Mouse (Mus musculus) forebrain, embryonic 13.5 days (tissue): Measurements from ENCODE around the gene S100a3. TPM values are rescaled to one million over a fixed set of nuclear protein-coding genes. Genes with fewer than 3 reads are reported as not detected.

ENCODE experiments used
- ATAC-seq: fragments of 200-750 bp; cut with Nextera tagmentation; 2 replicates; pipeline ENCODE4 v1.8.0; 2017
- H3K27ac ChIP-seq: fragments of 300-500 bp; sonication (generic); 2 replicates; pipeline ENCODE4 v1.5.1; 2015; ENCODE audit warnings: inconsistent platforms, mild to moderate bottlenecking, moderate library complexity
- H3K27me3 ChIP-seq: fragments of 300-500 bp; sonication (generic); 2 replicates; pipeline ENCODE4 v1.6.1; 2015; ENCODE audit warnings: mild to moderate bottlenecking, inconsistent platforms
- H3K36me3 ChIP-seq: fragments of 300-500 bp; sonication (generic); 2 replicates; pipeline ENCODE4 v1.6.1; 2015; ENCODE audit warnings: mild to moderate bottlenecking, inconsistent platforms; ENCODE audit not compliant: poor library complexity, severe bottlenecking
- H3K4me1 ChIP-seq: fragments of 300-500 bp; sonication (generic); 2 replicates; pipeline ENCODE4 v1.6.1; 2015; ENCODE audit warnings: inconsistent platforms
- H3K4me2 ChIP-seq: fragments of 300-500 bp; sonication (generic); 2 replicates; pipeline ENCODE4 v1.6.1; 2015; ENCODE audit warnings: inconsistent platforms, mild to moderate bottlenecking, moderate library complexity
- H3K4me3 ChIP-seq: fragments of 300-500 bp; sonication (generic); 2 replicates; pipeline ENCODE4 v1.5.1; 2015; ENCODE audit warnings: mild to moderate bottlenecking, inconsistent platforms
- H3K9ac ChIP-seq: fragments of 300-500 bp; sonication (generic); 2 replicates; pipeline ENCODE4 v1.6.1; 2015; ENCODE audit warnings: mild to moderate bottlenecking, inconsistent platforms
- H3K9me3 ChIP-seq: fragments of 300-500 bp; sonication (generic); replicated peaks from 2 replicates; pipeline ENCODE4 v1.6.1; 2016; ENCODE audit warnings: inconsistent platforms
- WGBS: fragments of 180-500 bp; shearing (Covaris S2); methylation state at CpG from one replicate; pipeline ENCODE4 v1.1.7; 2015; 5-methylcytosine and 5-hydroxymethylcytosine counted together
- polyA plus RNA-seq: library from polyadenylated mRNA; unstranded; fragments of >200 nt; fragmentation: Nextera tagmentation; extraction: Ambion mirVana; gene quantifications from 2 replicates; pipeline ENCODE4 v1.2.1, GENCODE M21; 2015

Gene S100a3
- polyA plus RNA-seq, 1 experiment from 2014 or later = not detected

DNA sequence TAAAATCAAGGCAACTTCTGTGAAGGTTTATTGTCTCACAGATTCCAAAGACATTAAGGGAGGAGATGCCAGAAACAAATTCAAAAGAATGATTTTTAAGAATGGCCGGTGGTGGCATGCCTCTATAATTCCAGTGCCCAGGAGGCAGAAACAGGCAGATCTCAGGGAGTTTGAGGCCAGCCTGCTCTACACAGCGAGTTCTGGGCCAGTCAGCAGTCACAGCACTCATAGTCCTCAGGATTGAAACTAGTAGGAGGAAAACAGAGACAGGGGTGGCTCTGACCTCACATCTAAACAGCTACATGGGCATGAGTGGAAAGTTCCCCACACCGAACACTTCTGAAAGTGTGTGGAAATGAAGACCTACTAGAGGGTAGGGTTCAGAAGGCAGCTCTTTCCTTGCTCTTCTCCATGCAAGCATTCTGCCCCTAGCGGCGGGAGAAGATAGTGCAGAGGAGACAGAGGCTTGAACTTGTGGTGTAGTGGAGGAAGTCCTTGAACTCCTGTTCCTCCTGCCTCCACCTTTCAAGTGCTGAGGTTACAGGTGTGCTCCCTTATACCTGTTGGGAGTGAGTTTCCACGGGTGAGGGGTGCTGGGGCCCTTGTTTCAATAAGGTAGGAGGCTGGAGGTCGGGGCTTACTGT is 79.3 kb downstream of the S100a3 start:
- Histone ChIP-seq H3K27me3 (no peaks in the 10 kb centered on the region), H3K9me3 (no peaks in the 10 kb centered on the region), H3K9ac (no peak overlapping the region), H3K4me2 (no peak overlapping the region), H3K27ac (no peak overlapping the region), H3K36me3 (no peaks in the 10 kb centered on the region), H3K4me1 (no peaks in the 10 kb centered on the region), H3K4me3 (no peak overlapping the region)
- 51% methylated on average over 7 of the region's 7 CpGs for WGBS
- no peak for ATAC-seq

DNA sequence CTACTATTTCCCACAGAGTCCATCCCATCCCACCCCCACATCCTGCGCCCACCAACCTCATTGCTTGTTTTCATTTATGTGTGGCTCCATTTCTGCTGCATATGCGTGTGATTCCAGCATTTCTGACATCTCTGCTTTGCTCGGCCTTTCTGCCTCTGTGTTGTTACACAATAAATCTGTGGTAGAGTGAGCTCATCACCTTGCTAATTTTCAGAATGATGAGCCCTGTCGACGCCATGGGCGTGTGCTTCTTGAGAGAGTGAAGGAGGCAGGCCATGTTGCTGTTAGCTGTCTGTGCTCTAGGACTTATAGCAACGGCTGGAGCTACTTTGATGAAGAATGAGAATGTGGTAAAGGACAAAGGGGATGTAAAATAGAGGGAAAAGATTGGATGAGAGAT is 80.6 kb downstream of the S100a3 start:
- no peak for ATAC-seq
- no peak overlapping the region for H3K4me2 ChIP-seq
- no peaks in the 10 kb centered on the region for H3K36me3 ChIP-seq
- no peaks in the 10 kb centered on the region for H3K27me3 ChIP-seq
- H3K9me3 ChIP-seq = no peaks in the 10 kb centered on the region
- no peak overlapping the region for H3K4me3 ChIP-seq
- WGBS = 89% methylated on average over 7 of the region's 7 CpGs
- H3K4me1 ChIP-seq = no peaks in the 10 kb centered on the region
- no peak overlapping the region for H3K9ac ChIP-seq
- no peak overlapping the region for H3K27ac ChIP-seq

DNA sequence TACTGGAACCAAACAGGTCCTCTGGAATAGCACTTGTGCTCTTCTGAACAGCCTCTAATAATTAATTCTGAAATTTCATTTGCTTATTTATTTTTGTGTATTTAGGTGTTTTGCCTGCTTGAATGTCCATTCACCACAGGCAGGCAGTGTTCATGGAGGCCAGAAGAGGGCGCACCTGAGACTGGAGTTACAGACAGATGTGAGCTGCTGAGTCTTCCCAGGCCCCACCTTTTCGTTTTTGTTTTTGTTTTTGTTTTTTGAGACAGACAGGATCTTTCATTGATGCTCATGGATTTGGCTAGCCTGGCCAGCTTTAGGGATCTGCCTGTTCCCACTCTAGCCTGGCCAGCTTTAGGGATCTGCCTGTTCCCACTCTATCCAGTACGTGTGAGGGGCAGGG is 83.8 kb downstream of the S100a3 start:
- H3K36me3 ChIP-seq = no peaks in the 10 kb centered on the region
- H3K27ac ChIP-seq = no peak overlapping the region
- H3K9me3 ChIP-seq = no peaks in the 10 kb centered on the region
- ATAC-seq = no peak
- no peak overlapping the region for H3K4me2 ChIP-seq
- H3K27me3 ChIP-seq = no peaks in the 10 kb centered on the region
- no peak overlapping the region for H3K9ac ChIP-seq
- no peaks in the 10 kb centered on the region for H3K4me1 ChIP-seq
- 59% methylated on average over 3 of the region's 3 CpGs for WGBS
- no peak overlapping the region for H3K4me3 ChIP-seq

DNA sequence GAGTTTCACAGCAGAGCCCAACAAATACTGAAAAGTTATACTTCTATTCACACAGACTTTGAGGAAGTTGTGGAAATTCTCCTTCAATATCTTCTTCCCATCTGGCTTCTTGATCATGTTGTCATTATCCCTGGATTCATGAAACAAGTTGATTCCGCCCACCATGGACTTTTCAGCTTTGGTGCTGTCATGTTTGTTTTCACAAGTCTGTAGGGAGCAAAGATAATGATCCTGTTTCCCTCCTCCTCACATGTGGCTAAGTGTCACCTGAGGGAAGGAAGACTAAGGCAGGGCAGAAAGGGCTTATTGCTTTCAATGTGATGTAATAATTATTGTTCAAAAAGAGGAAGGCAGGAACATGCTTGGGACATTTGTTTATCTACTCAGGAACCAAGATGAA is 86.9 kb downstream of the S100a3 start:
- no peak for ATAC-seq
- H3K4me1 ChIP-seq = no peaks in the 10 kb centered on the region
- H3K9me3 ChIP-seq = no peaks in the 10 kb centered on the region
- H3K27ac ChIP-seq = no peak overlapping the region
- no peak overlapping the region for H3K9ac ChIP-seq
- no peak overlapping the region for H3K4me3 ChIP-seq
- no peaks in the 10 kb centered on the region for H3K36me3 ChIP-seq
- no peaks in the 10 kb centered on the region for H3K27me3 ChIP-seq
- no peak overlapping the region for H3K4me2 ChIP-seq
- WGBS = 76% methylated on average over 1 of the region's 1 CpGs

DNA sequence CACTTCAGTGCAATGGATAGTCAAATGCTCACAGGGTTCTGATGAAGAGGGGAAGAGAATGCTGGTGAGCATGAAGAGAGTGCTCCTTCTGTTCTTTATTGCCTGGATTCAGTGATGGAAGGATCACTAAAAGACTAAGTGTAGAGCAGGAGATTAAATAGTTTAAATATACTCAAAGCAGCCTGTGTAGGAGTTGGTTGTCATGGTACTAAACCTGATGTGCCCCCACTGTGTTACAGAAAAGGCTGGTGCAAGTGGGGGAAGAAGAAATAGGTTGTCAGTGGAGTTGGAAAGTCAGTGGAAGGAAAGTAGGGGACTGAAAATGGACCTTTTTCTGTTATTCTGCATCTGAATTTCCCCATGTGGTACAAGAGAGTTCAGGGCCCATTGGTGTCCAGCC is 88.6 kb downstream of the S100a3 start:
- Histone ChIP-seq H3K27me3 (peaks cover 1% of the 10 kb centered on the region; the same call in 1 of the 2 replicates), H3K36me3 (no peaks in the 10 kb centered on the region), H3K27ac (no peak overlapping the region), H3K4me3 (no peak overlapping the region), H3K4me2 (no peak overlapping the region), H3K9me3 (no peaks in the 10 kb centered on the region), H3K4me1 (no peaks in the 10 kb centered on the region), H3K9ac (no peak overlapping the region)
- ATAC-seq = no peak

DNA sequence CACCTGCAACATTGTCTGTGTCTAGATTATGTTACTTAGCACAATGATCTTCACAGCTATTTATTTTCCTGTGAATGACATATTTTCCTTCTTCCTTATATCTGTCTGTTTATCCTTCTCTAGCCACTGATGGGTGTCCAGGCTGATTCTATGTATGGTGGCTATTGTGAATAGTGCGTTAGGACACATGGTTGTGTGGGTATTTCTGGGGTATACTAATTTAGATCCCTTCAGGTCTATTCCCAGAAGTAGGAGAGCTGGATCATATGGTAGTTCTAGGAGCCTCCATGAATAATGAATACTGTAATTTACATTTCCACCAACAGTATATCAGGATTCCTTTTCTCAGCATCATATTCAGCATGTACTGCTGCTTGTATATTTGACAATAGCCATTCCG is 89.5 kb downstream of the S100a3 start:
- Histone ChIP-seq H3K9ac (no peak overlapping the region), H3K36me3 (no peaks in the 10 kb centered on the region), H3K4me1 (no peaks in the 10 kb centered on the region), H3K9me3 (no peaks in the 10 kb centered on the region), H3K27me3 (peaks cover 6% of the 10 kb centered on the region; the same call in 1 of the 2 replicates), H3K27ac (no peak overlapping the region), H3K4me3 (no peak overlapping the region), H3K4me2 (no peak overlapping the region)
- no peak for ATAC-seq
- 91% methylated on average over 2 of the region's 2 CpGs for WGBS

Other genes with a start within 250 kb of the S100a3 start
- gene Slc27a3, start 170.6 kb upstream of the S100a3 start, polyA plus RNA-seq = 11.2 and 12.4 TPM in 2 replicates
- 27.8 and 29.3 TPM in 2 replicates for gene Ints3, start 127.0 kb upstream of the S100a3 start, polyA plus RNA-seq
- gene Npr1, start 94.7 kb upstream of the S100a3 start, polyA plus RNA-seq = 2.3 and 2.8 TPM in 2 replicates
- 367 and 388 TPM in 2 replicates for gene Ilf2, start 84.5 kb upstream of the S100a3 start, polyA plus RNA-seq
- 73.5 and 76.5 TPM in 2 replicates for gene Snapin, start 69.5 kb upstream of the S100a3 start, polyA plus RNA-seq
- gene Chtop, start 51.1 kb upstream of the S100a3 start, polyA plus RNA-seq = 214 and 215 TPM in 2 replicates
- gene S100a1, start 46.2 kb upstream of the S100a3 start, polyA plus RNA-seq = 5.0 and 6.8 TPM in 2 replicates
- gene S100a13, start 46.1 kb upstream of the S100a3 start, polyA plus RNA-seq = 6.9 and 7.5 TPM in 2 replicates
- gene S100a14, start 33.7 kb upstream of the S100a3 start, polyA plus RNA-seq = not detected in 2 replicates
- gene S100a16, start 23.3 kb upstream of the S100a3 start, polyA plus RNA-seq = 27.3 and 35.1 TPM in 2 replicates
- not detected in 2 replicates for gene S100a2, start 29.7 kb downstream of the S100a3 start, polyA plus RNA-seq
- not detected in 2 replicates for gene Gm42674, start 41.3 kb downstream of the S100a3 start, polyA plus RNA-seq
- 0.40 and 1.6 TPM in 2 replicates for gene S100a4, start 43.2 kb downstream of the S100a3 start, polyA plus RNA-seq
- not detected in 2 replicates for gene S100a5, start 47.9 kb downstream of the S100a3 start, polyA plus RNA-seq
- gene S100a6, start 52.3 kb downstream of the S100a3 start, polyA plus RNA-seq = 15.4 and 23.8 TPM in 2 replicates
- gene S100a7a, start 93.4 kb downstream of the S100a3 start, polyA plus RNA-seq = 0.26 TPM in 1 of 2 replicates, not detected in the other
- 1.8 and 2.8 TPM in 2 replicates for gene S100a8, start 108.4 kb downstream of the S100a3 start, polyA plus RNA-seq
- gene S100a9, start 135.1 kb downstream of the S100a3 start, polyA plus RNA-seq = 2.3 and 3.0 TPM in 2 replicates
- gene Pglyrp4, start 166.3 kb downstream of the S100a3 start, polyA plus RNA-seq = not detected in 2 replicates
- gene Gm5849, start 217.3 kb downstream of the S100a3 start, polyA plus RNA-seq = not detected in 2 replicates